Mouse (Mus musculus) hindbrain, embryonic 15.5 days (tissue): ENCODE measurements around the gene Pik3cg. TPM values are rescaled to one million over a fixed set of nuclear protein-coding genes. Genes with fewer than 3 reads are reported as not detected.
A peak's percentile ranks its signal among the peaks of the same experiment; 100 is the strongest.

Source experiments
- ATAC-seq: fragments of 200-750 bp; cut with Nextera tagmentation; 2 replicates; pipeline ENCODE4 v1.8.0; 2017; ENCODE audit warnings: low read depth, moderate number of reproducible peaks, moderate TSS enrichment; ENCODE audit not compliant: low FRiP score
- H3K27ac ChIP-seq: fragments of 300-500 bp; sonication (generic); replicated peaks from 2 replicates; pipeline ENCODE4 v1.5.1; 2015; ENCODE audit warnings: mild to moderate bottlenecking, inconsistent platforms
- H3K27me3 ChIP-seq: fragments of 300-500 bp; sonication (generic); 2 replicates; pipeline ENCODE4 v1.6.1; 2015; ENCODE audit warnings: control low read depth, inconsistent platforms
- H3K36me3 ChIP-seq: fragments of 300-500 bp; sonication (generic); 2 replicates; pipeline ENCODE4 v1.6.1; 2015; ENCODE audit warnings: control low read depth, inconsistent platforms
- H3K4me1 ChIP-seq: fragments of 300-500 bp; sonication (generic); replicated peaks from 2 replicates; pipeline ENCODE4 v1.6.1; 2015; ENCODE audit warnings: control low read depth, inconsistent platforms
- H3K4me2 ChIP-seq: fragments of 300-500 bp; sonication (generic); 2 replicates; pipeline ENCODE4 v1.6.1; 2015; ENCODE audit warnings: moderate library complexity, mild to moderate bottlenecking, inconsistent platforms
- H3K4me3 ChIP-seq: fragments of 300-500 bp; sonication (generic); 2 replicates; pipeline ENCODE4 v1.5.1; 2015; ENCODE audit warnings: mild to moderate bottlenecking, inconsistent platforms
- H3K9ac ChIP-seq: fragments of 300-500 bp; sonication (generic); 2 replicates; pipeline ENCODE4 v1.6.1; 2015; ENCODE audit warnings: inconsistent platforms
- H3K9me3 ChIP-seq: fragments of 300-500 bp; sonication (generic); 2 replicates; pipeline ENCODE4 v1.6.1; 2016; ENCODE audit warnings: control low read depth, inconsistent platforms
- WGBS: fragments of 180-500 bp; shearing (Covaris S2); methylation state at CpG from one replicate; pipeline ENCODE4 v1.1.7; 2015; 5-methylcytosine and 5-hydroxymethylcytosine counted together
- polyA plus RNA-seq: library from polyadenylated mRNA; unstranded; fragments of >200 nt; fragmentation: Nextera tagmentation; extraction: Ambion mirVana; gene quantifications from 2 replicates; pipeline ENCODE4 v1.2.1, GENCODE M21; 2015

The Pik3cg gene
- polyA plus RNA-seq, 1 experiment from 2014 or later, result 1.2 TPM

- no peak for ATAC-seq
- no peak overlapping the region for H3K4me2 ChIP-seq
- WGBS, result 92% methylated on average over 6 of the region's 6 CpGs
These were observed 34.0 kb downstream of the Pik3cg start for GRCm38 (mm10) chr12:32174437-32174836.

GRCm38 (mm10) chr12:32172826-32173225 is 35.6 kb downstream of the Pik3cg start:
- H3K4me3 ChIP-seq, result no peak overlapping the region
- ATAC-seq, result no peak
- H3K36me3 ChIP-seq, result no peaks in the 10 kb centered on the region
- no peaks in the 10 kb centered on the region for H3K4me1 ChIP-seq
- H3K27me3 ChIP-seq, result no peaks in the 10 kb centered on the region
- H3K27ac ChIP-seq, result no peak overlapping the region
- no peak overlapping the region for H3K4me2 ChIP-seq
- H3K9me3 ChIP-seq, result no peaks in the 10 kb centered on the region
- WGBS, result 93% methylated on average over 7 of the region's 7 CpGs
- no peak overlapping the region for H3K9ac ChIP-seq

More at GRCm38 (mm10) chr12:32174437-32174836, 34.0 kb downstream of the Pik3cg start:
- Histone ChIP-seq H3K27me3 (no peaks in the 10 kb centered on the region), H3K9me3 (no peaks in the 10 kb centered on the region), H3K9ac (no peak overlapping the region), H3K4me1 (no peaks in the 10 kb centered on the region), H3K36me3 (no peaks in the 10 kb centered on the region), H3K27ac (no peak overlapping the region), H3K4me3 (no peak overlapping the region)

- Histone ChIP-seq H3K4me2 (no peak overlapping the region), H3K4me3 (no peak overlapping the region), H3K27ac (no peak overlapping the region), H3K9me3 (no peaks in the 10 kb centered on the region), H3K36me3 (no peaks in the 10 kb centered on the region), H3K27me3 (no peaks in the 10 kb centered on the region), H3K9ac (no peak overlapping the region), H3K4me1 (no peaks in the 10 kb centered on the region)
- WGBS, result 18% methylated on average over 5 of the region's 5 CpGs
- no peak for ATAC-seq
These were observed 39.3 kb downstream of the Pik3cg start for GRCm38 (mm10) chr12:32169164-32169563.

GRCm38 (mm10) chr12:32168751-32169150 is 39.7 kb downstream of the Pik3cg start:
- H3K9ac ChIP-seq, result no peak overlapping the region
- H3K4me2 ChIP-seq, result no peak overlapping the region
- H3K9me3 ChIP-seq, result no peaks in the 10 kb centered on the region
- H3K27ac ChIP-seq, result no peak overlapping the region
- 36% methylated on average over 3 of the region's 3 CpGs for WGBS
- H3K36me3 ChIP-seq, result no peaks in the 10 kb centered on the region
- no peak for ATAC-seq
- H3K4me3 ChIP-seq, result no peak overlapping the region
- H3K27me3 ChIP-seq, result no peaks in the 10 kb centered on the region
- no peaks in the 10 kb centered on the region for H3K4me1 ChIP-seq

- Histone ChIP-seq H3K4me1 (peaks cover 4% of the 10 kb centered on the region; the same call in 1 of the 2 replicates), H3K36me3 (no peaks in the 10 kb centered on the region), H3K9me3 (no peaks in the 10 kb centered on the region), H3K4me2 (no peak overlapping the region), H3K9ac (no peak overlapping the region), H3K4me3 (no peak overlapping the region), H3K27ac (no peak overlapping the region), H3K27me3 (no peaks in the 10 kb centered on the region)
- ATAC-seq, result no peak
- 89% methylated on average over 2 of the region's 2 CpGs for WGBS
These were observed 44.8 kb downstream of the Pik3cg start for GRCm38 (mm10) chr12:32163706-32164105.

GRCm38 (mm10) chr12:32158757-32159156 is 49.7 kb downstream of the Pik3cg start:
- Histone ChIP-seq H3K4me3 (no peak overlapping the region), H3K9me3 (no peaks in the 10 kb centered on the region), H3K27ac (0 out of 2 replicates have a peak overlapping the region, but pooled peaks have one; percentile 33), H3K36me3 (no peaks in the 10 kb centered on the region), H3K9ac (no peak overlapping the region), H3K27me3 (no peaks in the 10 kb centered on the region), H3K4me1 (peaks cover 8% of the 10 kb centered on the region; the same call in 1 of the 2 replicates), H3K4me2 (no peak overlapping the region)
- peak; percentile 54 for ATAC-seq
- 22% methylated on average over 5 of the region's 5 CpGs for WGBS

GRCm38 (mm10) chr12:32146606-32147005 is 61.9 kb downstream of the Pik3cg start:
- no peak for ATAC-seq
- no peaks in the 10 kb centered on the region for H3K9me3 ChIP-seq
- no peak overlapping the region for H3K9ac ChIP-seq
- no peaks in the 10 kb centered on the region for H3K4me1 ChIP-seq
- no peak overlapping the region for H3K4me2 ChIP-seq
- H3K27ac ChIP-seq, result no peak overlapping the region
- WGBS, result 91% methylated on average over 7 of the region's 7 CpGs
- H3K4me3 ChIP-seq, result no peak overlapping the region
- H3K27me3 ChIP-seq, result no peaks in the 10 kb centered on the region
- H3K36me3 ChIP-seq, result no peaks in the 10 kb centered on the region

- Histone ChIP-seq H3K9ac (no peak overlapping the region), H3K36me3 (no peaks in the 10 kb centered on the region), H3K4me2 (no peak overlapping the region), H3K4me1 (no peaks in the 10 kb centered on the region), H3K9me3 (no peaks in the 10 kb centered on the region), H3K27ac (no peak overlapping the region), H3K27me3 (no peaks in the 10 kb centered on the region), H3K4me3 (no peak overlapping the region)
- no peak for ATAC-seq
- WGBS, result 85% methylated on average over 4 of the region's 4 CpGs
These were observed 62.8 kb downstream of the Pik3cg start for GRCm38 (mm10) chr12:32145651-32146050.

- Histone ChIP-seq H3K4me3 (no peak overlapping the region), H3K4me2 (no peak overlapping the region), H3K36me3 (no peaks in the 10 kb centered on the region), H3K9me3 (no peaks in the 10 kb centered on the region), H3K27ac (no peak overlapping the region), H3K4me1 (no peaks in the 10 kb centered on the region), H3K9ac (no peak overlapping the region), H3K27me3 (no peaks in the 10 kb centered on the region)
- ATAC-seq, result peak; percentile 83
- 3% methylated on average over 5 of the region's 5 CpGs for WGBS
These were observed 63.9 kb downstream of the Pik3cg start for GRCm38 (mm10) chr12:32144513-32144912.

- no peak overlapping the region for H3K9ac ChIP-seq
- no peak for ATAC-seq
- H3K4me2 ChIP-seq, result no peak overlapping the region
- no peak overlapping the region for H3K4me3 ChIP-seq
- no peaks in the 10 kb centered on the region for H3K9me3 ChIP-seq
- no peak overlapping the region for H3K27ac ChIP-seq
- WGBS, result 82% methylated on average over 5 of the region's 5 CpGs
- no peaks in the 10 kb centered on the region for H3K4me1 ChIP-seq
- H3K36me3 ChIP-seq, result no peaks in the 10 kb centered on the region
- H3K27me3 ChIP-seq, result no peaks in the 10 kb centered on the region
These were observed 64.7 kb downstream of the Pik3cg start for GRCm38 (mm10) chr12:32143782-32144181.

- no peak overlapping the region for H3K27ac ChIP-seq
- WGBS, result 62% methylated on average over 4 of the region's 4 CpGs
- ATAC-seq, result no peak
These were observed 65.3 kb downstream of the Pik3cg start for GRCm38 (mm10) chr12:32143151-32143550.

GRCm38 (mm10) chr12:32141766-32142165 is 66.7 kb downstream of the Pik3cg start:
- H3K27ac ChIP-seq, result no peak overlapping the region
- H3K36me3 ChIP-seq, result no peaks in the 10 kb centered on the region
- ATAC-seq, result no peak

More at GRCm38 (mm10) chr12:32143151-32143550, 65.3 kb downstream of the Pik3cg start:
- no peaks in the 10 kb centered on the region for H3K27me3 ChIP-seq
- no peaks in the 10 kb centered on the region for H3K9me3 ChIP-seq
- H3K4me2 ChIP-seq, result no peak overlapping the region
- no peaks in the 10 kb centered on the region for H3K4me1 ChIP-seq
- no peak overlapping the region for H3K4me3 ChIP-seq
- no peak overlapping the region for H3K9ac ChIP-seq
- H3K36me3 ChIP-seq, result no peaks in the 10 kb centered on the region

GRCm38 (mm10) chr12:32138831-32139230 is 69.6 kb downstream of the Pik3cg start:
- 0 out of 2 replicates have a peak, but pooled peaks cover 2% of the 10 kb centered on the region for H3K4me1 ChIP-seq
- ATAC-seq, result no peak
- no peak overlapping the region for H3K4me2 ChIP-seq
- no peak overlapping the region for H3K4me3 ChIP-seq
- WGBS, result 78% methylated on average over 5 of the region's 5 CpGs
- H3K27ac ChIP-seq, result no peak overlapping the region
- no peak overlapping the region for H3K9ac ChIP-seq
- H3K27me3 ChIP-seq, result no peaks in the 10 kb centered on the region
- H3K36me3 ChIP-seq, result no peaks in the 10 kb centered on the region
- no peaks in the 10 kb centered on the region for H3K9me3 ChIP-seq

More at GRCm38 (mm10) chr12:32141766-32142165, 66.7 kb downstream of the Pik3cg start:
- H3K9ac ChIP-seq, result no peak overlapping the region
- H3K9me3 ChIP-seq, result no peaks in the 10 kb centered on the region
- no peak overlapping the region for H3K4me2 ChIP-seq
- H3K4me1 ChIP-seq, result no peaks in the 10 kb centered on the region
- no peak overlapping the region for H3K4me3 ChIP-seq
- no peaks in the 10 kb centered on the region for H3K27me3 ChIP-seq
